Mouse (Mus musculus) layer of hippocampus, adult 9-10 months (tissue): ENCODE data around the gene Sebox.
"Not testable (repeated sequence)": the region's sequence is repeated elsewhere in the genome, so short reads cannot be mapped to it uniquely, and the experiment has no call there.

Experiments used
- DNase-seq: peaks from one replicate; pipeline ENCODE4 v3.0.0; 2022; ENCODE audit warnings: low spot score

The Sebox gene

DNA sequence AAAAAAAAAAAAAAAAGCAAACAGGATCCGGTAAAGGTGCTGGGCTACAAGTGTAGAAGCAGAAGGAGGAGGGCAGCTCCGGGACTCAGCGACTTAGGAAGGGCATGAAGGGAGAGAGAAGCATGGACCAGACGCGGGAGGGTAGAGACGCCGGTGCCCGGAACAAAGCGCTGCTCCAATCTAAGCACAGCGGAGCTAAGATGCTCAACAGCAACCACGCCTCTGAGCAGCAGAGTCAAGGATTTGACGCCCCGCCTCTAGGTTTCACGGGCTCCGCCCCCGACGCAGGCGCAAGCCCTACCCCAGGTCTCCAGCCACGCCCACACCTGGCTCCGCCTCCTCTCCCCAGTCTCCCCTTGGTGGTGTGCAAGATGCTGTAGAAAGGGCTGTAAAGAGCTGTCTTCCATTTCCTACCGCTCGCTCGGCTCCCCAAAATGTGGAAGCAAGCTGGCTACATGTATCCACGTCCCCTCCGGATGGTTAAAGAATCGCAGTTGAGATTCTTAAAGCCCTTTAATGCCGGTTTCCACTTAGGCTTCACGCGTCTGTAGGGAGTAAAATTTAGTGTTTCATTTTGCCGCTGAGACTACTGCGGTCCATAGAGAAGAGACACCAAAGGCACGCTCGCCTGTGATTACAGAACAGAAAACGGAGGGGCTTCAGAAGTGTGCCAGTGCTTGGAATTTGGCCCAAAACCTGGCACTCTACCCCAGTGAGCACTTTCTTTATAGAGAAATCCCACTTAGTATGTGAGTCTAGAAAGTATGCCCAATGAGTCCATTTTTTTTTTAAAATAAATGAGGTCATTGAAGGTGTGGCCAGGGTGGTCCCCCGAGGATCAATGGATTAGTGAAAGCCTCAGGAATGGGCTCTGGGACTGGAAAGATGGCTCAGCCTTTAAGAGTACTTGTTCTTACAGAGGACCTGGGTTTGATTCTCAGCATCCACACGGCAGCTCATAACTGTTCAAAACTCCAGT, 5.4 kb upstream of the Sebox start, which contains the start of gene Sarm1:
Gene Sarm1 (minus strand): TSS at position 211 of the 979 bp plus-strand sequence.
- DNase-seq = peak; percentile 83

DNA sequence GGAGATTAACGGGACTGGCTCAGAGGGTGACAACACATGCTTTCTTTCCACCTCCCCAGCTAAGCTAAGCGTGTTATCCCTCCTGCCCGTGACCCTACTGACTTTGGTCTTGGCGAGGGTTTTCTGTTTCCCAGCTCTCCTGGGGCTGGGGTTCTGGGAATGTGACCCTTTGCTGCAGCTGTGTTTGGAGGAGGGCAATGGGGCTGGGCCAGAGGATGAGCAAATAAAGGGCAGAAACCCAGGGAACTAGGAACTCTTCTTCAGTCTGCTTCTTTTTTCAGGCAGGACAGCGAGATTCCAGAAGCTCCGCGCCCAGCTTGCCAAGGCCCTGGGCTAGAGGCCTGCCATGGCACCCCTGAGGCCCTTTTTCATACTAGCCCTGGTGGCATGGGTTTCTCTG, 4.2 kb upstream of the Sebox start, which contains the start of gene Vtn:
Gene Vtn (plus strand): TSS at position 88 of the 400 bp plus-strand sequence.
- DNase-seq = no peak

DNA sequence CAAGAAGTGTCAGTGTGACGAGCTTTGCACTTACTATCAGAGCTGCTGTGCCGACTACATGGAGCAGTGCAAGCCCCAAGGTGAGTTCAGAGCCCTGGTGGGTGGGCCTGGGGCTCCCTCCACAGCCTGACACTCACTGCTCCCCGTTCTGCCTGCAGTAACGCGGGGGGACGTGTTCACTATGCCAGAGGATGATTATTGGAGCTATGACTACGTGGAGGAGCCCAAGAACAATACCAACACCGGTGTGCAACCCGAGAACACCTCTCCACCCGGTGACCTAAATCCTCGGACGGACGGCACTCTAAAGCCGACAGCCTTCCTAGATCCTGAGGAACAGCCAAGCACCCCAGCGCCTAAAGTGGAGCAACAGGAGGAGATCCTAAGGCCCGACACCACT, 3.7 kb upstream of the Sebox start:
- DNase-seq = no peak

DNA sequence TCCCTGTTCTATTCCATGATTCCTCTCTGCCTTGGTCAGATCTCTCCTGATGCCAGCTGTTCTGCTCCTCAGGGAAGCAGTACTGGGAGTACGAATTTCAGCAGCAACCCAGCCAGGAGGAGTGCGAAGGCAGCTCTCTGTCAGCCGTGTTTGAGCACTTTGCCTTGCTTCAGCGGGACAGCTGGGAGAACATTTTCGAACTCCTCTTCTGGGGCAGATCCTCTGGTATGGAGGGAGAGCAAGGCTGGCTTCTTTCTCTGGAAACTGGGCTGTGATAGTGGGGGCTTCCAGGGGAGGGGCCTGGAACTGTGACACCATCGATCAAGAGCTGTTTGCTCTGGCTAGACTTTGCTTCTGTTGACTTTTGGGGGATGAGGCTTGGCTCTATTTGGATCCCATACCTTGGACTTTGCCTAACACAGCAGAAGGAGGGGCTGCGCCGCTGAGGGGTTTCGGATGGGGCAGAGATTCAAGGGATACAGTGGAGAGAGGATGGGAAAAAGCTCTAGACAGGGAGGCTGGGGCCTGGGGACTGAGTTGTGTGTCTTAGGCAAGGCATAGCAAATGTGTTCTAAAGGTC, 2.5 kb upstream of the Sebox start:
- DNase-seq = no peak

- no peak for DNase-seq
Measured at GRCm38 (mm10) chr11:78501529-78501928, 1.7 kb upstream of the Sebox start.

DNA sequence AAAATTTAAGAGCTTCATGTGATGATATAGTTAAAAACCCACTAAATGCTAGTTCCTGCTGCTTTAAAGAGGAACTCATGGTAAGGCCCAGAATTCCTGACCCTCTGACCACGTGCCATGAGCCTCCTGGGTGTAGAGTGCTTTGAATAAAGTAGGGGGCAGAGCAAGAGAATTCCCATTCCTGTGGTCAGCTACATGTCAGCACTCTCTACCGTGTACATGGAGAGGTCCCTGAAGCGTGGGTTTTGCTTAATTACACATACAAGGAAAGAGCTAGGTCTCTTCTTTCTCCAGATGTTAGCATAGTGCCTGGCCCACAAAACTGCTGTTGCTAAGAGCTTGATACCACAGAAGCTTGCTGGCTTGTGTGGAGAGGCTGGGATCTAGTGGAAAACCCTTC, 2.2 kb downstream of the Sebox start:
- no peak for DNase-seq

- DNase-seq = no peak
Measured at GRCm38 (mm10) chr11:78509148-78509547, 5.9 kb downstream of the Sebox start.

GRCm38 (mm10) chr11:78512025-78512957, 9.0 kb downstream of the Sebox start, which contains the start of the genes Tmem199 and Poldip2:
Gene Tmem199, minus strand, starts transcription at chr11:78512172.
Gene Poldip2, plus strand, starts transcription at chr11:78512193.
- peak; percentile 41 for DNase-seq

GRCm38 (mm10) chr11:78513106-78513790, 10.0 kb downstream of the Sebox start:
- no peak for DNase-seq

DNA sequence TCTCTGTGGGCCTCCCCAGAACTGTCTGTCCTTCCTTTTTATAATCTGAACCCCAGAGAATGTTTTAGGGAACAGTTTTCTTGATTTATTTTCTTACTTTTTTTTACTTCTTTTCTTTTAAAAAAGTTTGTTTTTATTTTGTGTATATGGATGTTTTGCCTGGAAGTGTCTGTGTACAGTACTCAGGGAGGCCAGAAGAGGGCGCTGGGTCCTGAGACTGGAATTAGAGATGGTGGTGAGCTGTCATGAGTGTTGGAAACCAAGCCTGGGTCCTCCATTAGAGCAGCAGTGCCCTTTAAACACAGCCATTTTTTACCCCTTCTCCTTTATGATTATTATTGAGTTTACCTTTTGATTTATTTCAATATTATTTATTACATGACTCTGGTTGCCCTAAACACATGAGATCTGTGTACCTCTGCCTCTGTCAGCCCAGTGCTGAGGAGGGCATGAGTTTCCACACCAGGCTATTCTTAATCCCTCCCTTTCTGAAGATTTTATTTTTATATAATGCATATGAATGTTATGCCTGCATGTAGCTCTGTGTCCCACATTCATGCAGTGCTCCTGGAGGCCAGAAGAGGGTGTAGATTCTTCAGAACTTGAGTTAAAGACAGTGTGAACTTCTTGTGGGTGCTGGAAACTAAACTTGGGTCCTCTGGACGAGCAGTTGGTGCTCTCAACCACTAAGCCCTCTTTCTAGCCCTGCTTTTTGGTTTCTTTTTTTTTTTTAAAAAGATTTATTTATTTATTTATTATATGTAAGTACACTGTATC, 12.5 kb downstream of the Sebox start:
- DNase-seq = no peak

- DNase-seq = no peak
Measured at GRCm38 (mm10) chr11:78518931-78519330, 15.7 kb downstream of the Sebox start.

DNA sequence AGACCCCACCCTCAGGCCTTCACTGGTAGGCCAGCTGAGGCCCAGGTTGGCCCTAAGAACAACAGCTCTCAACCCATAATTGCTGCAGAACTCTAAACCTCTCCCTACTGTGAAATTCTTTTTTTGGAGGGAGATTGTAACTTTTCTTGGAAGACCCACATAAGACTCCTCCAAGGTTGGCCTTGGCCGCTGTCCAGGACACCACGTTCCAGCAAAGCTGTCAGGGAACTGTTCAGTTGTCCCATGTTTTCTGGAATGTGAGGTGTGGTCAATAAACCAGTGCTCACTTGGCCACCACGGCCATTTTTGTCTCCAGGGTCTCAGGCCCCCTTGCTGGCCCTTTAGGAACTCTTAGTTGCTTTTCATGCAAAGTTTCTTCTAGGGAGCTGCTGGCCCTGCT, 18.6 kb downstream of the Sebox start:
- DNase-seq = no peak

DNA sequence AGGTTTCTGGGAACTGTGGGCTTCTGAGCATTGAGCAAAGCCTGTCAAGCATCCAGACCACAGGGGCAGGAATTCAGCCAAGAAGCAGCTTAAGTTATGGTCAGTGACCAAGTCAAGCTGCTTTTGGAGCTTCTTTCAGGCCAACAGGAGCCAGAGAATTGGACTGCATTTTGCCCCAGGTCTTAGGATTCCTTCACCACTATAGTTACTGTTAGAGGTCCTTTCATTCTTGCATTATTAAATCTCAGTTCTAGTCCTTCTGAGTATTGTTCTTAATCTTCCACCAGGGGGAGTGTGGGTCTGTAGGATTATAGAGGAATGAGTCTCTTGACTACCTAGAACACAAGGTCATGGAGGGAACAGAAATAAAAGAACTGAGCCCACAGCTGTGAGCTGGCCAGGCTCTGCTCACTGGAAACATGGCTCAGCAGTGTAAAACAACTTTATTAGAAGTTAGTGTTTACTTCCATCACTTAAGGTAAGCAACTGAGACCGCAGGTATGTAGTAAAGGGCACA, 19.3 kb downstream of the Sebox start:
- no peak for DNase-seq

- no peak for DNase-seq
Measured at GRCm38 (mm10) chr11:78523241-78523955, 20.2 kb downstream of the Sebox start.

- DNase-seq = no peak
Measured at GRCm38 (mm10) chr11:78524838-78525237, 21.6 kb downstream of the Sebox start.

- no peak for DNase-seq
Measured at GRCm38 (mm10) chr11:78528714-78529113, 25.5 kb downstream of the Sebox start.

GRCm38 (mm10) chr11:78530001-78530400, 26.8 kb downstream of the Sebox start:
- no peak for DNase-seq

- no peak for DNase-seq
Measured at GRCm38 (mm10) chr11:78531046-78531445, 27.8 kb downstream of the Sebox start.

DNA sequence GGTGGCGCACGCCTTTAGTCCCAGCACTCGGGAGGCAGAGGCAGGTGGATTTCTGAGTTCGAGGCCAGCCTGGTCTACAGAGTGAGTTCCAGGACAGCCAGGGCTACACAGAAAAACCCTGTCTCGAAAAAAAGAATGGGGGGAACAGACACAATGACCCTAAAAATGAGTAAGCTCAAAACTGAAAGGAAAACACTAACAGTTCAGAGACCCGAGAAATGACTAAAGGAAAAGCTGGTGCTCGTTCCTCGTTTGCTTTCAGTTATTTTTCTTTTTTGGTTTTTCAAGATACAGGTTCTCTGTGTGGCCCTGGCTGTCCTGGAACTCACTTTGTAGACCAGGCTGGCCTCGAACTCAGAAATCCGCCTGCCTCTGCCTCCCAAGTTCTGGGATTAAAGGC, 28.3 kb downstream of the Sebox start:
- DNase-seq = not testable (repeated sequence)

DNA sequence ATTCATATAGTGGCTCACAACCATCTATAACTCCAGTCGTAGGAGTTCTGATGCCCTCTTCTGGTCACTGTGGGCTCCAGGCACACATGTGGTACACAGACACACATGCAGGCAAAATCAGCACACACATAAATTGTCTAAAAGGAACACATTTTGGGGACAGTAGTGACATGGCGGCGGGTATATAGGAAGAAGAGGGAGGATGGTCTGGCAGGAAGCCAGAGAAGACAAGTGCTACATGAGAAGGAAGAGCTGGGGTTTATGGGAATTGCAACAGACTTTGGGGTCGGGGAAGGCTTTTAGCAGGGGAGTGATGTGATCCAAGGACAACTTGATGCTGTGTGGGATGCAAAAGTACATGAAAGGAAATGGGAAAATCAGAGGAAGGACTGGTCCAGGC, 31.3 kb downstream of the Sebox start:
- DNase-seq = no peak
